Mouse (Mus musculus) myocyte (in vitro differentiated cells): ENCODE measurements around the gene Uqcrq.

Experiments
- MAX ChIP-seq: IDR thresholded peaks from one replicate; pipeline ENCODE4 v1.6.1; 2011; ENCODE audit warnings: low read depth, mild to moderate bottlenecking, control low read depth
- MYOG ChIP-seq, 3 experiments: IDR thresholded peaks; one replicate each; pipeline ENCODE4 v1.6.1; 2011; ENCODE audit warnings: control low read depth in 2 of 3, low read depth in 2 of 3, mild to moderate bottlenecking in 2 of 3; ENCODE audit not compliant: insufficient read length in 2 of 3, control insufficient read depth in 1 of 3, insufficient read depth in 1 of 3
- POLR2A ChIP-seq: IDR thresholded peaks from one replicate; pipeline ENCODE4 v1.6.1; 2011; ENCODE audit warnings: low read depth, mild to moderate bottlenecking, control low read depth, moderate library complexity; ENCODE audit not compliant: insufficient read length
- REST ChIP-seq: IDR thresholded peaks from one replicate; pipeline ENCODE4 v1.6.1; 2011; ENCODE audit warnings: mild to moderate bottlenecking, control low read depth, moderate library complexity; ENCODE audit not compliant: insufficient read depth, insufficient read length
- TCF12 ChIP-seq: IDR thresholded peaks from one replicate; pipeline ENCODE4 v1.6.1; 2011; ENCODE audit warnings: mild to moderate bottlenecking, control low read depth; ENCODE audit not compliant: poor library complexity, insufficient read depth, severe bottlenecking
- USF1 ChIP-seq: IDR thresholded peaks from one replicate; pipeline ENCODE4 v1.6.1; 2011; ENCODE audit warnings: low read depth, mild to moderate bottlenecking, control low read depth, moderate library complexity

GRCm38 (mm10) chr11:53479783-53480301, 49.2 kb upstream of the Uqcrq start, which contains the start of the genes Gm9945 and Sowaha:
- TF ChIP-seq MAX (no peak), POLR2A (no peak), USF1 (no peak), TCF12 (no peak), MYOG (IDR thresholded peaks at IDR 0.05; ENCODE audit: control insufficient read depth in 1 of 3, insufficient read depth in 1 of 3, insufficient read length in 2 of 3, low read depth in 2 of 3) (no peak), REST (no peak)
